Mouse (Mus musculus) layer of hippocampus, postnatal 10 days (tissue): ENCODE results near the gene Enkd1. TPM values are rescaled to one million over a fixed set of nuclear protein-coding genes. Genes with fewer than 3 reads are reported as not detected.

Source experiments
- DNase-seq, 2 experiments: peaks; one replicate each; pipeline ENCODE4 v3.0.0; 2021; ENCODE audit warnings: low spot score in 2 of 2
- total RNA-seq, 2 experiments: library from RNA; stranded (reverse); gene quantifications; 2 replicates each; pipeline ENCODE4 v1.2.3; 2021

The Enkd1 gene
- total RNA-seq, 2 experiments from 2014 or later: 11.3 to 13.2 TPM

DNA sequence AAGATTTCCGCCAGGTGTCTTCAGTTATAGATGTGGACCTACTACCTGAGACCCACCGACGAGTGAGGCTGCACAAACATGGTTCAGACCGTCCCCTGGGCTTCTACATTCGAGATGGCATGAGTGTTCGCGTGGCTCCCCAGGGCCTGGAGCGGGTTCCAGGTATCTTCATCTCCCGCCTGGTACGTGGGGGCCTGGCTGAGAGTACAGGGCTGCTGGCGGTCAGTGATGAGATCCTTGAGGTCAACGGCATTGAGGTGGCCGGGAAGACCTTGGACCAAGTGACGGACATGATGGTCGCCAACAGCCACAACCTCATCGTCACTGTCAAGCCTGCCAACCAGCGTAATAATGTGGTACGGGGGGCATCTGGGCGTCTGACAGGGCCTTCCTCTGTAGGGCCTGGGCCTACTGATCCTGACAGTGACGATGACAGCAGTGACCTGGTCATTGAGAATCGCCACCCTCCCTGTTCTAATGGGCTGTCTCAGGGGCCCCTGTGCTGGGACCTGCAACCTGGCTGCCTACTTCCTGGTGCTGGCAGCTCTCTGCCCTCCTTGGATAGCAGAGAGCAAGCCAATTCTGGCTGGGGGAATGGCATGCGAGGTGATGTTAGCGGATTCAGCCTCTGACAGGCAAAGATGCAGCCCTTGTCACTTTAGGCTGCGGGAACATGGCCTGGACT is 5.1 kb downstream of the Enkd1 start:
- DNase-seq: no peak

DNA sequence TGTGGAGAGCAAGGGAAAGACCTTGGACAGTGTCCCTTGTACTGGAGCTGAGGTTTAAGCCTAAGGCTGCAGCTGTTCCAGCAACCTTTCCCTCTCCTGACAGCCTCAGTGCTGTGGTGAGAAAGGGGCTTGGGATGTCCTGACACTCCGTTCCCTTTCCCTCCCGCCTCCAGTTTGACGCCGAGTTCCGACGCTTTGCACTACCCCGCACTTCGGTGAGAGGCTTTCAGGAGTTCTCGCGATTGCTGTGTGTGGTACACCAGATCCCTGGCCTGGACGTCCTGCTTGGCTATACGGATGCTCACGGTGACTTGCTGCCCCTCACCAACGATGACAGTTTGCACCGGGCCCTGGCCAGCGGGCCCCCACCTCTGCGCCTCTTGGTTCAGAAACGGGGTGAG is 6.0 kb downstream of the Enkd1 start:
- DNase-seq: no peak

DNA sequence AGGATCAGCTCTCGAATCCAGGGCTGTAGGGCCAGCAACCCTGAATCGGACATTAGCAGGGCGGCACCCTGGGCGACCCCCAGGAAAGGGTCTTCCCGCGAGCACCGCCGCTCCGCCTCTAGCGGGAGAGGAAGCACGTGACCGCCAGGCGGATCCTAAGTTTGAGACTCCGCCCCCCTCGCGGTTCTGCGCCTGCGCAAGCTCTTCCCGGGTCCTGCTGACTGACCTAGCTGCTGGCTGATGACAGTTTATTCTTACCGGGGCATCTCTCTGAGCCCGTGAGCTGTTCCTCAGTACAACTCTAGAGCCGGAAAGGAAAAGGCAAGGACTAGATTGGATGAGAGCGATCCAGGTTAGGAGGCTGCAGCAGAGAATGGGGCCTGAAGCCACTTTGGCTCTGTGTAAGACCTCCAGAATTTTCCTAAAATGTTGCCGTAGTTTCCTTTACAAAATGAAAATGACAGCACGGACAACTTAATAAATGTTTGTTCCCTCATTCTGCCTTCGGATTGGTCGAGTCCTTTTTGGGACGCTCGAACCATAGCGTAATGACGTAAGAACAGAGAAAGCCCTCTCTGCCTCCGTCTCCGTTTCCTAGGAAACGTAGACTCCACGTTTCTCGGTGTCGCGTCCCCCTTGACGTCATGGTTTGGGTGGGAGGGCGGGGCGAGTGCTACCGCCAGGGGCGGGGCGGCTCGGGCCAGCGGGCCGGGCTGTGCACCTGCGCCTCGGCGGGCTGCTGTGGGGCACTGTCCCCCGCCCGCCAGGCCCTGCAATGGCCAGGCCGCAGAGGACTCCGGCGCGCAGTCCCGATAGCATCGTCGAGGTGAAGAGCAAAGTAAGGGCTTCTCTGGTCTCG is 6.8 kb downstream of the Enkd1 start, which contains the start of the genes Acd and Pard6a:
Gene Acd, minus strand, starts transcription at position 137 of the 859 bp plus-strand sequence.
Gene Pard6a, plus strand, starts transcription at position 183 of the 859 bp plus-strand sequence.
- DNase-seq: peak; percentile 96 to 98

DNA sequence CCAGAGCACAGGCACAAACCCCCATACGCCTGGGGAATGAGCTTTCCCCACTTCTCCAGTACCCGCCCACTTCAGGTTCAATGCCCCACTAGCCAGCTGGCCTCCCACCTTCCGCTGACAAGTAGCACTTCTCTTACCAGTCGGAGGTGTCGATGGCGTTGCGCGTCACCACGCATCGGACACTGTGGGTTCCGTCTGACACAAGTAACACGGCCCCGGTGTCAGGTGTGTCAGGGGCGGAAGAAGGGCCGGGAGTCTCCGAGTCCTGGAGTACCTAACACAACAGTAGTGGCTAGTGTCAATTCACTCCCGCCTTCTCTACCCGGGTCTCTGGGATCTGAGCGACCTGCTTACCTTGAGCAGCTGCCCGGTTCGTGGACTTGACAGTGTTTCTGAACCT is 7.4 kb downstream of the Enkd1 start:
- DNase-seq: peak in 1 of 2 experiments; percentile 54

DNA sequence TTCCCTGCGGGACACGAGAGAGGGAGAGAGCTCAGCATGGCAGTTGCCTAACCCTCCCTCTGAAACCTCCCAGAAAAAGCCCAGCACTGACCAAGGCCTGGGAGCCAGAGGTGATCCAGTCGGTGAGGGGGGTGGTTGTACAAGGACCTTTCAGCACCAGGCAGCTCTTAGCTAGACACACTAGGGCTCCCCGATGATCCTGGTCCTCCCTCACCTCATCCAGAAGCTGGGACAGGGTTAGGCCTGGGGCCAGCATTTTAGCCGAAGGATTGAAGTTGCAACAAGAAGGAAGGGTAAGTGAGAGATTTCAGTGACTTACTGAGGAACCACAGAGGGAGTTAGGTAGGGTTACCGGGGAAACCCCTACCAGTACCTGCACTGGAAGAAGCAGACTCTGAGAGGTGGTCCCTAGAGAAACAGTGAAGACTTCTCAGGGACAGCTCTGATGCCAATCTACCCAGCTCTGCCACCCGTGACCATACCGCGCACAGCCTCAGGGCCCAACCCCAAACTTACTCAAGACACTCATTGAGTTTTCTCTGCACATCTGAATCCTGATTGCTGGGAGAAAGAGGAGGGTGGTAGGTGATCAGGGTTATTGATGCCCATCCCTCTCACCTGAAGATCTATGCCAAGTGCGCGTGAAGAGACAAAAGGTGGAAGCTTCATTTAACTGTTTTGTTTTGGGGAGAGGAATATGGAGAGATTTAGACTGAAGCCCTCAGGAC is 8.4 kb downstream of the Enkd1 start:
- DNase-seq: no peak

DNA sequence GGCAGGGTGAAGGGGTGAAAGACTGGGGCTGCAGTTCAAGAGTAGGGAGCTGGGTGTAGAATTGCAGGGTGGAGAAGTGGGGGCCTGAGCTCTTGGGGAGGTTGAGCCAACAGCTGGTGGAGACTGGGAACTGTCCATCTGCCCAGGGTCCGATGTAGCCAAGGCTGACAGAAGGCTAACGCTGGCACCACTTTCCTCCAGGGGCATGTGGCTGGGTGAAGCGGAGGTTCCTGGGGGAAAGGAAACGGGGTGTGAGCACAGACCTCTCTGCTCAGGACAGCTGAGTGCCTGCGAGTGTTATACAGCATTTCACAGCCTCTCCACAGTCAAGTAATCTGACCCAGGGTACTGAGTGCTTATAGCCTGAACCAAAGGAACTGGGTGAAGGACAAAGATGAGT is 9.3 kb downstream of the Enkd1 start:
- no peak for DNase-seq

DNA sequence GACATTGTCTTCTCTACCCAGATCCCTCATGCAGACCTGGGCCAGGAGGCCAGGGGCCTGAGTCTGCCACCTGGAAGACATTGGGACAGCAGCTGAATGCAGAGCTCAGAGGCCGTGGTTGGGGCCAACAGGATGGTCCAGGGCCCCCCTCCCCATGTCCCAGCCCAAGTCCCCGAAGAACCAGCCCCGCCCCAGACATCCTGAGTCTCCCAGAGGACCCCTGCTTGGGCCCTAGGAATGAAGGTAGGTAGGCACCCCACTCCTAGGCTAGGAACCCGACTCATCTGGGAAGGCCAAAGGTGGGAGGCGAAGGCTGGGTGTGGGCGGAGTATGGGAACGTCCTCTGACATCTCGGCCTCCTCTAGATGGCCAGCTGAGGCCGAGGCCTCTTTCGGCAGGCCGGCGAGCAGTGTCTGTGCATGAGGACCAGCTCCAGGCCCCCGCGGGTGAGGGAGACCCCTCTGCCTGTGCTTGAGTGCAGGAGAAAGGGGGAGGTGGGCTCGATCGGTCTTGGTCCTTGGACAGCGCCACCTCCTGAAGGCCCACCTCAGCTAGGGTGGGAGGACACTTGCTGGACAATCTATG is 10.7 kb downstream of the Enkd1 start:
- no peak for DNase-seq

DNA sequence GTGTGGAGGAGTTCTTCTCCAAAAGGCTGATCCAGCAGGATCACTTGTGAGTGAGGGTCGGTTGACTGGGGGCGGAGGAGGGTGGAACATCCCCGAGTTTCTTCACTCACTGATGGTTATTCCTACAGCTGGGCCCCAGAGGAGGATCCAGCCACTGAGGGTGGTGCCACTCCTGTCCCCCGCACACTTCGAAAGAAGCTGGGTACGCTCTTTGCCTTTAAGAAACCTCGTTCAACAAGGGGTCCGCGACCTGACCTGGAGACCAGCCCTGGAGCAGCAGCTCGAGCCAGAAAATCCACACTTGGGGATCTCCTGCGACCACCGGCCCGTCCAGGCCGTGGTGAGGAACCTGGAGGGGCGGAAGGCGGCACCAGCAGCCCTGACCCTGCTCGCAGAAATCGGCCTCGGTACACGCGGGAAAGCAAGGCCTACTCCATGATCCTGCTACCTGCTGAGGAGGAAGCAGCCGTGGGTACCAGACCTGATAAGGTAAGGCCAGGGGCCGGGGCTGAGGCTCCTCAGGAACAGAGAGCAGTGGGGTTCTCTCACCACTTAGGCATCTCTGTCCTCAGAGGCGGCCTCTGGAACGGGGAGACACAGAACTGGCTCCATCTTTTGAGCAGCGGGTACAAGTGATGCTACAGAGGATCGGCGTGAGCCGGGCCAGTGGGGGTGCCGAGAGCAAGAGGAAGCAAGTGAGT is 12.8 kb downstream of the Enkd1 start:
- no peak for DNase-seq

DNA sequence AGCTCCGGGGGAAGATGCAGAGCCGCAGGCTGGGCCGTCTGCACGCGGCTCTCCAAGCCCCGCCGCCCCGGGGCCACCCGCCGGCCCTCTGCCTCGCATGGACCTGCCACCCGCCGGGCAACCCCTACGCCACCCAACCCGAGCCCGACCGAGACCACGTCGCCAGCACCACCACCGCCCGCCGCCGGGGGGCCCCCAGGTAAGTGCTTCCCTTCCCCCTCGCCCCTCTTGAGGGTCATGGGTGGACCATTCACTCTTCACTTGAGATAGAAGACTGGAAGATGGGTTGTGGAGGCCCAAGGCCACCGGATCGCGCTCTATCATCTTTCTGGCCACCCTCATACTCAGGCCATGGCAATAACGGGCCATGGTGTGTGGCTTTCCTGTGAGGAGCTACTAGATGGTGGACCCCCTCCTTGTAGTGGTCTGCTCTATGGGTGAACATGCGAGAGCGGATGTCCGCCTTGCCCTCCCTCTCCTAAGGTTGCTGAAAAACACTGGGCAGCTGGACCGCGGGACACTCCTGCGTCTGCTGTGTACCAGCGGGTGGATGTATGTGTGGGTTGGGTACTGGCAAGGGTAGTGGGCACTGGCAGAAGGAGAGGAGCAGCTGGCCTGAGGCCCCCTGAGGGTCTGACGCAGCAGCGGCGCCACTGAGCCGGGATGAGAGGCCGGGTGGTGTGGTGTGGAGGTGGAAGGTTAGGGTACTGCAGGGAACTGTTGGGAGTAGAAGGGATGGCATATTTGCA is 13.8 kb downstream of the Enkd1 start:
- peak; percentile 63 to 64 for DNase-seq

DNA sequence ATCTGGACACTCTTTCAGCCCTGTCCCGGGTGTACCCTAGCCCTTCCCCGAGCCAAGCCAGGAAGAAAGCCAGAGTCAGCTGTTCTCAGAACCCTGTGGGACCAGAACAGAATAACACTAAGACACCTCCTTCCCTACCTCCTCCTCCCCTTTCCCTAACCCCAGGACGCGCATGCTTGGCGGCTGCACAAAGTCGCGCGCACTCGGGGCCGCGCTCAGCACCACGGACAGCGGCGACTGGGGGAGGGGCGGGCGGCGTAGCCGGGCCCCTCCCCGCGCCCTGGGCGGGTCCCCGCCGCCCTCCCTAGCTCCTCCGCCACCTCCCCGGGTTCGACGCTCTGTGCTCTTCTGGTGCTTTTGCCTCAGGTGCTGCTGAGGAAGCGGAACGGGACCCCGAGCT is 14.4 kb downstream of the Enkd1 start:
- DNase-seq: peak; percentile 82 to 85

DNA sequence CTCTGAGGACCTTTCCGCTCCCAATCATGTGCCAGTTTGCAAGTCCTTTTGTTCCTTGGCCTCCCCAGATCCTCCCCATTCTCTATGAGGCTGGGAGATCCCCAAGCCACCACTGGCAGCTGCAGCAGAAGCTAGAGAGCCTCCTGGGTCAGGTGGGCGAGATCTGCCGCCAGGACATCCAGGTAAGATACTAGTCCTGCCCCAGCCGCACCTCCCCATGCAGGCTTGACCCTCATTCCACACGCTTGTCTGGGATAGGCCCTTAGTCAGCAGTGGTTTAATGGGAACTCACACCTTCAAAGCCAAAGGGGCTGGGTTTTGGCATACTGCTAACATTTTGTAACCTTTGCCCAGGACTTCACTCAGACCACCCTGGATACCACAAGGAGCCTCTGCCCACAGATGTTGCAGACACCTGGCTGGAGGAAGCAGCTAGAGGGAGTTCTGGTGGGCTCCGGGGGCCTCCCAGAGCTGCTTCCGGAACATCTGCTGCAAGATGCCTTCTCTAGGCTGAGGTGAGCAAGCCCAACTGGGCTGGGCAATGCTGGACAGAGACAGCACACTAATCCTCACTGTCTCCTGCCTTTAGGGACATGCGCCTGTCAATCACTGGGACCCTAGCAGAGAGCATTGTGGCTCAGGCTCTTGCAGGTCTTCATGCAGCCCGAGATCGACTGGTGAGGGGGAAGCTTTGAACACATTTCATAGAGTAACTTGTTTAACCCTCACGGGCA is 15.4 kb downstream of the Enkd1 start:
- DNase-seq: no peak

DNA sequence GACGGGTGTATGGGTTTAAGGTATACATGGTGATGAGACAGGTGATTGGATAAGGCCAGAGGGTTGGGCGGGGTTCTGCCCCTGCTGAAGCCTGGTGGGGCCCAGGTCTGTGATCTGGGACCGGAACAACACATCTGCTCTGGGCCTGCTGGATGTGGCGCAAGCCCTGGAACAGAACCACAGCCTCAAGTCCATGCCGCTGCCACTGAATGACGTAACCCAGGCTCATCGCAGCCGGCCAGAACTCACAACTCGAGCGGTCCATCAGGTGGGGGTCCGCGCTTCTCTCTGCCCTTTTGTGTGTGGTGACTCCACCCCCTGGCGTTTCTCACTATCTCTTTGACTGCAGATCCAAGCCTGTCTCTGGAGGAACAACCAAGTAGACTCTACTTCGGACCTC is 17.0 kb downstream of the Enkd1 start:
- DNase-seq: no peak

DNA sequence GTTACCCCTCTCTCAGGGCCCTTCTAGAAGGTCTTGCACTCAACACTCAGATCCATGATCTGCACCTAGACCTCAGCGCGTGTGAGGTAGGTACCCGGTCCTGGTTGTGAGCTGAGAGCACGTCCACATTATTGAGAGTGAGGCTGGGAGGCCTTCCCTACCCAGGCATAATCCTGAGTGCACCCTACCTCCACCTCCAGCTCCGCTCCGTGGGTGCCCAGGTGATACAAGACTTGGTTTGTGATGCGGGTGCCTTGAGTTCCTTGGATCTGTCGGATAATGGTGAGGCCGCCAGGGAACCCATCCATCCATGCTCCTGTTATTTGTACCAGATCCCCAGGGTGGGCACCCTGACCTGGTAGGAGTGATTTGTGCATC is 18.0 kb downstream of the Enkd1 start:
- no peak for DNase-seq

DNA sequence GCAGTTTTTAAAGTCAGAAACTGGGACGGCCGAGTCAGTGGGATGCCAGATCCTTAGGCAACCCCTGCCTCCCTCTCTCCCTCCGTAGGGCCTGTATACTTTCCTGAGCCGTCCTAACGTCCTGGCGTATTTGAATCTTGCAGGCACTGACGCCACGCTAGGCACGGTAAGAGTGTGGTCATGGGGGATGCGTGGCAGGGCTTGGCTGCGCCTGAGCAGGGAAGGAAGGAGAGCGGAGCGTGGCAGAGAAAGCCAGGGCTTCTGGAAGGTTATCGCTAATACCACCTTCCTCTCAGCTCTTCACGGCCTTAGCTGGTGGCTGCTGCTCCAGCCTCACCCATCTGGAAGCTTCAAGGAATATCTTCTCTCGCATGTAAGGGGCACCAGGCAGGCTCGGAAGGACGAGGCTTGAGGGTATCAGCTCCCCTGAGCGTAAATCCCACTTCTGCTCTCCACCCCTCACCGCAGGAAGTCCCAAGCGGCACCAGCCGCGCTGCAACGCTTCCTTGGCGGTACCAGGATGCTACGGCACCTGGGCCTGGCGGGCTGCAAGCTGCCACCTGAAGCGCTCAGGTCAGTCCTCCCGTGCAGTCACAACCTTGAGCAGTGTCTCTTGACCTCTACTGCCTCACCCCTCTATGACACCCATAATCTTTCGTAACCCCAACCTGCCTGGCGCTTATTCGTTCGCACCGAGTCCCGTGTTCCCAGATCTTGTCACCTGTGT is 18.6 kb downstream of the Enkd1 start:
- no peak for DNase-seq

DNA sequence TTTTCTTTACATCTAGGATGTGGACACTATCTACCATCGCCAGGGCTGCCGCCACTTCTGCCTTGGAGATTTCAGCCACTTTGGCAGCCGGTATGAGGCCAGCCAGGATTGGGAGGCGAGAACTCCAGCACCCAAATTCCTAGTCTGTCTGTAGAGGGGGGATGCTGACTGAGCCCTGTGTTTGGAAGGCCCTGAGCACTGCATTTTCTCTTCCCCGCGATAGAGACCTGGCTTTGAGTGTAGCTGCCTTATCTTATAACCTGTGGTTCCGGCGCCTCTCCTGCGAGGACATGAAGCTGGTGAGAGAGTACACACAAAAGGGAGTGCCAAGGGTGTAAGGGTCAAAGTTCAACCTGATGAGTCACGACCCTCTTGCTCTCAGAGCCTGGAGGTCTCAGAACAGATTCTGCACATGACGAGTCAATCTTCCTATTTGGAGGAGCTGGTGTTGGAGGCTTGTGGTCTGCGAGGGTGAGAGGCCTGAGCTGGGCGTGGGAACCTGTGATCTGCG is 19.7 kb downstream of the Enkd1 start:
- no peak for DNase-seq

DNA sequence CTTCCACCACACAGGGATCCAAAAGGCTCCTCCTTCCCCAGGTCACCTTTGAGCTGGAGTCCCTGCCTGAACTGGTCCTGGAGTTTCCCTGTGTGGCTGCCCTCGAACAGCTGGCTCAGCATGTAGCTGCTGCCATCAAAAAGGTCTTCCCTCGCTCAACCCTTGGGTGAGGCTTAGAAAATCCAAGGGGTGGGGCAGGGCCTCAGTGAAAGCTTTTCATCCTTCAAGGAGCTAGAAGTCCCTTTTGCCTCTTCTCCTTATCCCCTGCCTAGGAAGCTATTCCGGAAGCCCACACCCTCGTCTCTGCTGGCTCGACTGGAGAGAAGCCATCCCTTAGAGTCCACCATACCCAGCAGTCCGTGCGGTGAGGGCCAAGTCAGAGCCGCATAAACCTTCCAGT is 20.5 kb downstream of the Enkd1 start:
- no peak for DNase-seq

DNA sequence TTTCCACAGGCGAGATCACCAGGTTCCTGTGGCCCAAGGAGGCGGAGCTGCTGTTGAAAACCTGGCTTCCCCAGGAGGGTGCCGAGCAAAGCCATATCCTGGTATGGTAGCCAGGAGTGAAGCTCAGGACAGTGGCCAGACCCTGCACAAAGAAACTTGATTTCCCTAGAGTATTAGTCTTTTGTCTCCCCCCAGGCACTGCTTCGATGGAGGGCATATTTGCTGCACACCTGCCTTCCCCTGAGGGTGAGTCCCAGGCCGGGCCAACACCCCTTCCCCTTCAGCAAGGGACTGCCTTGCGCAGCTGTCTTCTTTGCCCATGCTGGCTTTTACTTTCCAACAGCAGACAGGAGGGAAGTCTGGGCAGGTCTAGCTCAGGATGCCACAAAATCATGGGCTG is 21.5 kb downstream of the Enkd1 start:
- DNase-seq: no peak

DNA sequence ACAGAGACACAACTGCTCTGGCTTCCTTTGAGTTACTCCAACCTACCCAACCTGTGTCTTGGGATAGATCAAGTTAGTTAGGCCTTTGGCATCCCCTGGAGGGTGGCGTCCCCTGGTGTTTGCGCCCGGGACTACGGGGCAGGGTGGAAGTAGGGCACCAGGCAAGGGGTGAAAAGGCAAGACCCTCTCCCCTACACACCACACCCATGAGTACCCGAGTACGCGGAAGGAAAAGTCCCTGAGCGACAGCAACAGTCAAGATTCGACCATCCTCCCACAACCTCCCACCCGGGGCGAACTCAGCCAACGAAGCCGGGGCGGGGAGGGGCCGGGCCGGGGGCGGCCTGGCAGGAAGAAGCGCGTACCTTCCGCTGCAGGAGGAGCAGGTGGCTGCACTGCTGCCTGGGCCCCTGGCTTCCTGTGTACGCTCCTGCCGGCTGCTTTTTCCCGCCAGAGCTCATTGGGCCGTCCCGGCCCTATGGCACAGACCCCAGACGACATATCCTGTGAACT is 22.2 kb downstream of the Enkd1 start, which contains the start of gene Carmil2:
Gene Carmil2, plus strand, starts transcription at position 479 of the 513 bp plus-strand sequence.
- DNase-seq: no peak
